In genomic region chr8:44027738-44028137, GRCm38 (mm10) we compare ENCODE assay signal across 13 mouse cellular contexts.
"Had no signal": no experiment of that assay in that cellular context is flagged by ENCODE, and none has a peak within 500 bp of the region (broad histone marks: within the 10 kb centered on the region; RNA-seq: fewer than 3 reads in every experiment).

No protein-coding gene starts in this region.

- H3K9ac ChIP-seq: limb, embryonic 12.5 days; liver, embryonic 13.5 days; liver, postnatal 0 days; lung, embryonic 15.5 days; midbrain, embryonic 13.5 days; neural tube, embryonic 15.5 days had no signal

- ATAC-seq: intestine, postnatal 0 days; liver, postnatal 0 days; midbrain, embryonic 13.5 days had no signal

- DNase-seq: liver; liver, embryonic 13.5 days; liver, postnatal 0 days; lung, postnatal 14 days; thymus, adult 18-20 months; thymus, postnatal 14 days had no signal

- H3K4me3 ChIP-seq: layer of hippocampus, adult 2 months; limb, embryonic 12.5 days; liver, embryonic 13.5 days; lung, embryonic 15.5 days; midbrain, embryonic 13.5 days; neural tube, embryonic 15.5 days had no signal

- H3K4me2 ChIP-seq: limb, embryonic 12.5 days; liver, embryonic 13.5 days; lung, embryonic 15.5 days; midbrain, embryonic 13.5 days; neural tube, embryonic 15.5 days had no signal

- H3K4me1 ChIP-seq: limb, embryonic 12.5 days; liver, embryonic 13.5 days; lung, embryonic 15.5 days; midbrain, embryonic 13.5 days; neural tube, embryonic 15.5 days had no signal

- H3K27me3 ChIP-seq: limb, embryonic 12.5 days; liver, embryonic 13.5 days; lung, embryonic 15.5 days; midbrain, embryonic 13.5 days; neural tube, embryonic 15.5 days had no signal

- H3K36me3 ChIP-seq: limb, embryonic 12.5 days; liver, embryonic 13.5 days; lung, embryonic 15.5 days; midbrain, embryonic 13.5 days; neural tube, embryonic 15.5 days had no signal

- H3K9me3 ChIP-seq: limb, embryonic 12.5 days; liver, embryonic 13.5 days; lung, embryonic 15.5 days; midbrain, embryonic 13.5 days; neural tube, embryonic 15.5 days had no signal

- H3K27ac ChIP-seq: layer of hippocampus, adult 2 months; limb, embryonic 12.5 days; liver, embryonic 13.5 days; lung, embryonic 15.5 days; midbrain, embryonic 13.5 days; neural tube, embryonic 15.5 days; stomach, postnatal 0 days had no signal
